Mouse (Mus musculus): ENCODE measurements around the gene Snx9. TPM values are rescaled to one million over a fixed set of nuclear protein-coding genes. Genes with fewer than 3 reads are reported as not detected.

The Snx9 gene
- polyA plus RNA-seq, 1 experiment from 2014 or later = 98.4 TPM

DNA sequence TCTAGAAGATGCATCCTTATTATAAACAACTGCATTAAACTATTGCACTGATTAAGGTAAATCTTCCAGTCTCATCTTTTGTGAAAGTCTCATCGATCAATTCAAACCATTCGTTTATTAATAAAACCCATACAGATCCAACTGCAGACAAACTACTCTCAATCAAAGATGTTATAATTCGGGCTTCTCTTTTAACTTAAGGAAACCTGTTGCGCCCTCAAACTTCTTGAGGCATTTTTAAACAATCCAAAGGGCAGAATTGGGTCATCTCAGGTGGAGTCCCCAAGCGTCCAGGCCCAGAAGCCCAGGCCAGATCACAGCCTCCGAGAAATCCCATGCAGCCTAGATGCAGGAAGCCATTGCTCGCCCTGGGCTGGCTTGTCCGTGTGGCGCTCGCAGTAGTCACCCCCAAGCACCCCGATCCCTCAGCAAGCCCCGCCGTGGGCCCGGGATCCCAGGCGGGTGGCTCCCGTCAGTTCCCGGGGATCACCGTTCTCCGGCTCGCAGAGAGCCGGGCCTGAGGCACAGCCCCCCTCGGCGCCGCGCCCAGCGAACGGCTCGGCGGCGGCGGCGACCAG lies 490 bp upstream of the Snx9 start:
- peak; percentile 17 for ATAC-seq
- no peak for TF ChIP-seq CTCF (IDR thresholded peaks at IDR 0.05)
- POLR2A ChIA-PET = interaction anchor here (0.9 to 2.0 kb wide), 4 partner anchors 10 to 43 kb away, joined by 3 to 6 read pairs (median 4); no protein-coding TSS in a partner anchor
- no peaks in the 10 kb centered on the region for H3K27me3 ChIP-seq
- CTCF ChIA-PET = interaction anchor here (0.8 kb wide), 1 partner anchor 44 kb away, joined by 3 read pairs; no protein-coding TSS in a partner anchor
- in situ Hi-C loops (cut with MboI; ENCODE audit: low pct_unique_long_range_greater_than_20kb) = loop anchor here (5.0 kb wide), 1 partner anchor 43 kb away; no protein-coding TSS in a partner anchor
- no peak for DNase-seq (ENCODE audit: low read depth, low spot score)

DNA sequence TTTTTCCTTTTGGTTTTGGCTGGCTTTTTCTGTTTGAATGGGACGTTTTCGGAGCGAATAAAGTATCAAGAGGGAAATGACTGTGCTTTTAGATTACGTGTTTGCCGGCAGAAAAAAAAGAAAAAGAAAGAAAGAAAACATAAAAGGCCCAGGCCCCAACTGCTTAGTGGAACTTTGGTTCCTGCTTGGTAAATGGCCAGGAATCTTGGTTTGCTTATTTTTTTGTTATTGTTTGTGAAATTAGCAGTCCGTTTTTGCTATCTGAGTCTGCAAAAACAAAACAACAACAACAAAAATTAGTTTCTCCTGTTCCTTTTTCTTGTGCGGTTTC lies 779 bp downstream of the Snx9 start:
- in situ Hi-C loops (cut with MboI; ENCODE audit: low pct_unique_long_range_greater_than_20kb) = loop anchor here (5.0 kb wide), 1 partner anchor 45 kb away; no protein-coding TSS in a partner anchor
- ChIA-PET POLR2A (interaction anchor here (0.9 to 2.3 kb wide), 5 partner anchors 11 to 48 kb away, joined by 3 to 7 read pairs (median 6); no protein-coding TSS in a partner anchor), CTCF (interaction anchor here (1.2 to 5.9 kb wide), 4 partner anchors 44 to 59 kb away, joined by 3 to 42 read pairs (median 6); no protein-coding TSS in a partner anchor)
- TF ChIP-seq CTCF (IDR thresholded peaks at IDR 0.05) = no peak
- H3K27me3 ChIP-seq = no peaks in the 10 kb centered on the region
- ATAC-seq (no peak), DNase-seq (ENCODE audit: low read depth, low spot score) (no peak)

DNA sequence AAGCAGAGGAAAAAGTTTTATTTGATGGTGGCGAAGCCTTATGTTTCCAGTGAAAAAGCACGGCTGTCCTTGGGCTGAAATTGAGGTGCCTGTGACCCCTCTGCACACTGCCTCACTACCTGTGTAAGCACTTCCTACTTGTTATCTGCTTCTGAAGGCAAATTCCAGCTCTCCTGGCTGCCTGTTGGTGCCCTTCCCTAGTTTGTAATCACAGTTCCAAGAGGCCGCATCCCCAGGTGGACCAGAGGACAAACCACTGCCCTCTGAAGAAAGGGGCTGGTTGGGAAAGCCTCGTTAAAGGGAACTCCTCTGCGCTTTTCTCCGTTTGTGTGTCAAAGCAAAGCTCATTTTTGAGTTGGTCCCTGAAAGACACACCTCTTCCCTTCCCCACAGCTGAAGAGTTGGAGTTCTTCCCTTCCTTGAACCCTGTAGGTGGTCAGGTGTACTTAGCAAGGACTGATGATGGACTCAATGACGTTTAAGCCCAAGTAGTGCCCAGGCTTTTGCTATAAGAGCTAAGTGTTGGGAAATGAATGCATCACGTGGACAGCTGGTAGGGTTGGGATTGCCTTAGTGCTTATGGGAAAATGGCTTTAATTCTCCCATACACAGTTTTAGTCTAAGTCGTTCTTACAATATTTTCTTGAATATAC lies 2.0 kb downstream of the Snx9 start:
- no peak for TF ChIP-seq CTCF (IDR thresholded peaks at IDR 0.05)
- ChIA-PET POLR2A (interaction anchor here (0.9 to 2.3 kb wide), 4 partner anchors 29 to 47 kb away, joined by 4 to 7 read pairs (median 6); no protein-coding TSS in a partner anchor), CTCF (interaction anchor here (1.2 to 5.9 kb wide), 6 partner anchors 11 to 47 kb away, joined by 3 to 42 read pairs (median 4); no protein-coding TSS in a partner anchor)
- DNase-seq (ENCODE audit: low read depth, low spot score) (no peak), ATAC-seq (no peak)
- no peaks in the 10 kb centered on the region for H3K27me3 ChIP-seq
- in situ Hi-C loops (cut with MboI; ENCODE audit: low pct_unique_long_range_greater_than_20kb) = loop anchor here (5.0 kb wide), 1 partner anchor 46 kb away; no protein-coding TSS in a partner anchor

DNA sequence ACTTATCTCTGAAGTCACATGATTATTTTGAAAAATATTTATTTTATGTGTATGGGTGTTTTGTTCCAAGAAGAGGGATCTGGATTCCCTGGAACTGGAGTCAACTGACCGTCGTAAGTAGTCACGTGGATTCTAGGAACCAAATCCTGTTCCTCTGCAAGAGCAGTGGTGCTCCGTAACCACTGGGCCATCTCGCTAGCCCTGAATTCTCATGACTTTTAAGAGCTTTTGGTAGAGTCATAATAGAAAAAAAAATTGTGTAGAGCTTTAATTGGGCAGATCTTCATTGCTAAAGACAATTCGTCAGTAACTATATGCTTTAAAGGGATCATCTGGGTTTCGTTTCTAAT lies 2.5 kb downstream of the Snx9 start:
- in situ Hi-C loops (cut with MboI; ENCODE audit: low pct_unique_long_range_greater_than_20kb) = loop anchor here (5.0 kb wide), 1 partner anchor 46 kb away; no protein-coding TSS in a partner anchor
- ChIA-PET POLR2A (interaction anchor here (1.3 to 2.3 kb wide), 3 partner anchors 42 to 47 kb away, joined by 4 to 6 read pairs (median 6); no protein-coding TSS in a partner anchor), CTCF (interaction anchor here (1.2 to 5.9 kb wide), 4 partner anchors 12 to 47 kb away, joined by 3 to 42 read pairs (median 4); no protein-coding TSS in a partner anchor)
- ATAC-seq (no peak), DNase-seq (ENCODE audit: low read depth, low spot score) (no peak)
- no peaks in the 10 kb centered on the region for H3K27me3 ChIP-seq
- TF ChIP-seq CTCF (IDR thresholded peaks at IDR 0.05) = no peak

DNA sequence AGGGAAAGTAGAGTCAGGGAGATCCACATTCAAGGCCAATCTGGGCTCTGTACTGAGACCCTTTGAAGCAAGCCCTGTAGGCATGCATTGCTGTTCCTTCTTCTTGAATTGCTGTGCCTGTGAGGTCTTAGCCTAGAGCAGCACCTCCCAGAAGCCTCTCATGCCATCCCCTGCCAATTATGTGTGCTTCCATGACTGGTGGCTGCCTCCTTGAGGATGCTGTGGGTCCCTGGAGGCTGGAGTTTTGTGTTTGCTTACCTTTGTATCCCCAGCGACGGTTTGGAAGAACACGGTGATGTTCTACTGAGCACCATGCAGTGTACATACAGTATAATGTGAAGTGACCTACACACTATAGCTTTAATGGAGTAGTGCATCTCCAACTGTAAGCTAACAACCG lies 4.2 kb downstream of the Snx9 start:
- no peaks in the 10 kb centered on the region for H3K27me3 ChIP-seq
- CTCF ChIA-PET = interaction anchor here (0.7 to 5.9 kb wide), 6 partner anchors 26 to 49 kb away, joined by 3 to 42 read pairs (median 6); no protein-coding TSS in a partner anchor
- in situ Hi-C loops (cut with MboI; ENCODE audit: low pct_unique_long_range_greater_than_20kb) = no loop called here
- TF ChIP-seq CTCF (IDR thresholded peaks at IDR 0.05) = no peak
- ATAC-seq (no peak), DNase-seq (ENCODE audit: low read depth, low spot score) (no peak)
- POLR2A ChIA-PET = interaction anchor here (1.0 to 1.3 kb wide), 3 partner anchors 9 to 49 kb away, joined by 3 read pairs; no protein-coding TSS in a partner anchor

DNA sequence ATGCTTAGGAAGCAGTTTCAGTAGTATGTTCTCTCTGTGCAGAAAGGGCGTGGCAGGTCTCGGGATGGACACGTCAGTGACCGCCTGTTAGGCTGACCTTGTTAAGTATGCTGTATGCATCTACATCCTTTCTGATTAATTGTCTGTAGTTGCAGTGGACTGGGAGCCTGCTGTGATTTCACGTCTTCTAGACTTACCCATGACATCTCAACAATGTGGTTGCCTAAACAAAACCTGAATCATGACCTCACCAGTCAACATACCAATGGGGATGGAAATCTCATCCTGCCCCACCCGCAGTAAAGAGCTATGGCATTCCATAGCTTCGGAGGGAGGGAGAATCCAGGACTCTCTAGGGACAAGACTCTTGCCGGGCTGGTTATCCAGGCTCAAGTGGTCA lies 5.0 kb downstream of the Snx9 start:
- ChIA-PET CTCF (interaction anchor here (0.7 to 5.9 kb wide), 7 partner anchors 14 to 54 kb away, joined by 3 to 42 read pairs (median 3); no protein-coding TSS in a partner anchor), POLR2A (interaction anchor here (1.0 to 1.1 kb wide), 2 partner anchors 9 to 50 kb away, joined by 3 read pairs; no protein-coding TSS in a partner anchor)
- ATAC-seq (peak; percentile 48), DNase-seq (ENCODE audit: low read depth, low spot score) (no peak)
- TF ChIP-seq CTCF (IDR thresholded peaks at IDR 0.05) = no peak
- in situ Hi-C loops (cut with MboI; ENCODE audit: low pct_unique_long_range_greater_than_20kb) = no loop called here
- no peaks in the 10 kb centered on the region for H3K27me3 ChIP-seq

DNA sequence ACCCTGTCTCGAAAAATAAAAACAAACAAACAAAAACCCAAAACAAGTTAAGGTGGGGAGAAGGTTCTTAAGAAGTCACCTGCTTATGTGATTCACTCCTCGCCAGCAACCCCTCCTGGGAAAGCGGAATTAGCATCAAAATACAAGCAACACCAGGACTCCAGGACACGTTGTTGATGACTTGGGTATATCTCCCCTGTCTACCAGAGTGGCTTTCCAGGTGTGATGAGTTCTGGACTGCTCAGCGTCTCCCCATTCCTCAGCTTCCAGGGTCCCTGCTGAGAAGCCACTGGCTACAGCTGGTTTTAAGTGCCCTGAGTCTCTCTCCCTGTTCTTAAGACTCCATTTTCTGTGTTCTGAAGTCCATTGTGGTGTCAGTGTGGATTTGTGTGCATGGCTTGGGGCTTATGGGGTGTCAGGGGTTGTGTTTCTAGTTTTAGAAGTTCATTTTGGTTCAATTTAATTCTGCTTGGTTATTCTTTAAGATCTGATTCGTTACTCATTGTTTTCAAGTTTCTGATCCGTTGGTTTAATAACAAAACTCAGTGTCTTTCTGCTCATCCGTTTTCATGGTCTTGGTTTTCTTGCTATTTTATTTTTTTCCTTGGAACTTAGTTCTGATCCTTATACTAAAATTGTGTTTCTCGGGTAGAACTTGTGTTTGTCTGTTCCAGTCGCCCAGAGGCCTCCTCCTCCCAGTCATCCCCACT lies 7.7 kb downstream of the Snx9 start:
- ChIA-PET CTCF (interaction anchor here (1.3 kb wide), 1 partner anchor 53 kb away, joined by 4 read pairs; no protein-coding TSS in a partner anchor), POLR2A (no interaction called here)
- no peaks in the 10 kb centered on the region for H3K27me3 ChIP-seq
- ATAC-seq = no peak
- no peak for DNase-seq (ENCODE audit: low read depth, low spot score)
- in situ Hi-C loops (cut with MboI; ENCODE audit: low pct_unique_long_range_greater_than_20kb) = no loop called here
- no peak for TF ChIP-seq CTCF (IDR thresholded peaks at IDR 0.05)

DNA sequence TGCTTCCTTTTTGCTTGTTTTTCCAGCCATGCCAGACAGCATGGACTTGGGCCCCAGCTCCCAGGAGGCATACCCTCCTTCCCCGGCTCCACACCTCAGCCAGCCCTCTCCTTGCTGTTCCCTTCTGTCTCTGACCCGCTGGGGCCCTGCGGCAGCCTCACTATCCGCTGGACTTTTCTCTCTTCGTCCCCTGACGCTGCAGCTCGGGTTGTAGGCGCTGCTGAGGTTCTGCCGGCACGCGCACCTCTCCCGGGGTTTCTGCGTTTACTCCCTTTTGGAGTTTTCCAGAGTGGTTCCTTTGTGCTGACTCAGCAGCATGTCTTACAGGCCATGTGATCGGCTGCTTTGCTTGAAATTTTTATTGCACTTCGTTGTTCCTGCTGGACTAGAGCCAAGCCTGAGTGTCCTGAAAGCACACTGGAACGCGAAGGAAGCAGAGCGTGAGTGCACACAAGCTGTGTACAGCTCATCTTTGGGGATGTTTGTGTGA lies 8.3 kb downstream of the Snx9 start:
- no peaks in the 10 kb centered on the region for H3K27me3 ChIP-seq

DNA sequence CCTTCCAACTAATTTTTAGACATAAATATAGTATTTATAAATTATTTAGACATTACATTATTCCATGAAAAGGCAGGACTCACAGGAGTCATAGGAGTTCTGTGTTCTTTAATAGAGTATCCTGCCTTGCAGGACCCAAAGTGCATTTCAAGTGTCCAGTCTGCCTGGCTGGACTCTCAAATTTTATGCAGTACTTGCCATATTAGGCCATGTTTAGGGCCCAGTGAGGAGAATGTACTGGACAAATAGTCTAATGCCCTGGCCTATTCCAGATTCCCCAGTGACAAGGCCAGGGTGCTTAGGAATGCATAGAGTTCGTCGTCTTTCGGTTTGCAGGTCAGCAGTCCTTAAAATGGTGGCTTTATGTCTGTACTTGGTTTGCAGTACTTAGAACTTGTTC lies 8.9 kb downstream of the Snx9 start:
- ATAC-seq (no peak), DNase-seq (ENCODE audit: low read depth, low spot score) (no peak)
- in situ Hi-C loops (cut with MboI; ENCODE audit: low pct_unique_long_range_greater_than_20kb) = no loop called here
- ChIA-PET CTCF (interaction anchor here (1.3 kb wide), 1 partner anchor 54 kb away, joined by 4 read pairs; no protein-coding TSS in a partner anchor), POLR2A (interaction anchor here (0.9 kb wide), 1 partner anchor 21 kb away, joined by 3 read pairs; no protein-coding TSS in a partner anchor)
- no peaks in the 10 kb centered on the region for H3K27me3 ChIP-seq
- no peak for TF ChIP-seq CTCF (IDR thresholded peaks at IDR 0.05)

More for the DNA sequence above, 8.3 kb downstream of the Snx9 start:
- peak; percentile 46 for ATAC-seq
- in situ Hi-C loops (cut with MboI; ENCODE audit: low pct_unique_long_range_greater_than_20kb) = no loop called here
- POLR2A ChIA-PET = interaction anchor here (0.9 kb wide), 1 partner anchor 22 kb away, joined by 3 read pairs; no protein-coding TSS in a partner anchor
- TF ChIP-seq CTCF (IDR thresholded peaks at IDR 0.05) = no peak
- CTCF ChIA-PET = interaction anchor here (1.3 kb wide), 1 partner anchor 53 kb away, joined by 4 read pairs; no protein-coding TSS in a partner anchor
- DNase-seq (ENCODE audit: low read depth, low spot score) = peak; percentile 82

DNA sequence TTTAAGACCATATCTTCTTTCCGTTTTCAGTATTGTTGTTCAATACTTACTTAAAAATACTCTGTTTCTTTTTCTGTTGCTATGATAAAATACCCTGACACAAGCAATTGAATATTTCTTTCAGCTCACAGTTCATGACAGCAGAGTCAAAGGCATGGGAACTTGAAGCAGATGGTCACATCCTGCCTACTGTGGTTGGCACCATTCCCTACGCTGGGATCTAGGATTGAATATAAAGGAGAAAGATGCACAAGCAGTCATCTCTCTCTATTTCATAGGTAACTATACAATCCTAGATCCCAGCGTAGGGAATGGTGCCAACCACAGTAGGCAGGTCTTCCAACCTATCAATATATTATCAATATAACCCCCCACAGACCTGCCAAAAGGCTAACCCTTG lies 9.3 kb downstream of the Snx9 start:
- in situ Hi-C loops (cut with MboI; ENCODE audit: low pct_unique_long_range_greater_than_20kb) = no loop called here
- POLR2A ChIA-PET = no interaction called here
- H3K27me3 ChIP-seq = no peaks in the 10 kb centered on the region
- CTCF ChIA-PET = no interaction called here
- DNase-seq (ENCODE audit: low read depth, low spot score) (no peak), ATAC-seq (no peak)
- TF ChIP-seq CTCF (IDR thresholded peaks at IDR 0.05) = no peak

All from Patski (cell line).